Mouse (Mus musculus) brain, embryonic 14.5 days (tissue): ENCODE data around the gene Ccdc167.

Source experiments
- CTCF ChIP-seq: fragments of 200-500 bp; IDR thresholded peaks from 2 replicates; pipeline ENCODE4 v1.5.1; 2012; ENCODE audit warnings: inconsistent platforms, mild to moderate bottlenecking, moderate library complexity, borderline replicate concordance; ENCODE audit not compliant: insufficient read depth, insufficient read length; ENCODE audit errors: extremely low read depth
- POLR2A ChIP-seq: fragments of 200-500 bp; IDR thresholded peaks from 2 replicates; pipeline ENCODE4 v1.6.1; 2012; ENCODE audit warnings: mild to moderate bottlenecking, inconsistent platforms, borderline replicate concordance; ENCODE audit not compliant: poor library complexity, insufficient read depth, insufficient read length, severe bottlenecking; ENCODE audit errors: extremely low read depth

DNA sequence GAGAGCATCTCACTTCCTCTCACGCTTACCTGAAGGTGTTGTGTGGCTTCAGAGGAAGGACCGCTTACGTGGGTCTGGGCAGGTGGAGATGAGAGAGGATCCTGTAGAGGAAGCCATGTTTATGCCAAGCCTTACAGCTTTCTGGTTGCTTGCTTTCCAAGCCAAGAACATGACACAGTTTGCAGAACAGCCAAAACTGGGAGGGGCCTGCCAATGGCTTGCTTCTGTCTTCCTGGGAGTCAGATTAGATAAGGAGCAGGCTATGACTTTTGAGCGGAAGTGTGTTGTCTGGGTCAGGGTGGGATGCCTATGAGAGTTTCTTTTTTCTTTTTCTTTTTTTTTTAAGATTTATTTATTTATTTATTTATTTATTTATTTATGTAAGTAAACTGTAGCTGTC is 79.5 kb downstream of the Ccdc167 start:
- TF ChIP-seq POLR2A = no peak
- TF ChIP-seq CTCF = no peak
